Mouse (Mus musculus) C2C12 (cell line): Measurements from ENCODE around the gene Appbp2.

Experiments used
- CEBPB ChIP-seq: IDR thresholded peaks from one replicate; pipeline ENCODE4 v1.6.1; 2011; ENCODE audit warnings: low read depth, mild to moderate bottlenecking, control low read depth, moderate library complexity
- CTCF ChIP-seq: IDR thresholded peaks from one replicate; pipeline ENCODE4 v1.5.1; 2011; ENCODE audit not compliant: control insufficient read depth, insufficient read depth, insufficient read length
- FOSL1 ChIP-seq: IDR thresholded peaks from one replicate; pipeline ENCODE4 v1.8.0; 2011; ENCODE audit warnings: mild to moderate bottlenecking, low read length; ENCODE audit not compliant: poor library complexity, insufficient read depth, severe bottlenecking
- MAX ChIP-seq: IDR thresholded peaks from one replicate; pipeline ENCODE4 v1.6.1; 2011; ENCODE audit warnings: mild to moderate bottlenecking, control low read depth
- MYOD1 ChIP-seq: IDR thresholded peaks from one replicate; pipeline ENCODE4 v1.6.1; 2011; ENCODE audit warnings: low read depth; ENCODE audit not compliant: control insufficient read depth, insufficient read length
- USF1 ChIP-seq: IDR thresholded peaks from one replicate; pipeline ENCODE4 v1.6.1; 2011; ENCODE audit warnings: low read depth, mild to moderate bottlenecking, control low read depth, moderate library complexity

- TF ChIP-seq CTCF (no peak), FOSL1 (no peak), MAX (no peak), USF1 (no peak), MYOD1 (no peak), CEBPB (no peak)
These were observed 454 bp downstream of the Appbp2 start for GRCm38 (mm10) chr11:85234363-85234989.
